Mouse (Mus musculus) cerebellum, postnatal 10 days (tissue): ENCODE data around the gene Rbbp4.

Source experiments
- DNase-seq, 2 experiments: peaks; one replicate each; pipeline ENCODE4 v3.0.0; 2021; ENCODE audit warnings: mixed read lengths in 2 of 2

The Rbbp4 gene

GRCm38 (mm10) chr4:129289671-129290070, 45.5 kb downstream of the Rbbp4 start:
- DNase-seq, result no peak

- DNase-seq, result peak; percentile 55 to 59
Observed at GRCm38 (mm10) chr4:129288067-129288466, 47.1 kb downstream of the Rbbp4 start.

GRCm38 (mm10) chr4:129287472-129287981, 47.6 kb downstream of the Rbbp4 start, which contains the start of gene Sync:
Gene Sync, plus strand, starts transcription at chr4:129287617.
- DNase-seq, result peak; percentile 74 to 75

GRCm38 (mm10) chr4:129286683-129287471, 48.3 kb downstream of the Rbbp4 start:
- peak; percentile 68 to 70 for DNase-seq

- DNase-seq, result peak; percentile 65
Observed at GRCm38 (mm10) chr4:129286001-129286682, 49.0 kb downstream of the Rbbp4 start.

GRCm38 (mm10) chr4:129284685-129285084, 50.5 kb downstream of the Rbbp4 start:
- no peak for DNase-seq

GRCm38 (mm10) chr4:129283226-129283625, 51.9 kb downstream of the Rbbp4 start:
- peak; percentile 82 to 91 for DNase-seq

GRCm38 (mm10) chr4:129282786-129283185, 52.4 kb downstream of the Rbbp4 start:
- DNase-seq, result peak; percentile 75 to 80

- DNase-seq, result peak; percentile 99
Observed at GRCm38 (mm10) chr4:129276453-129276865, 58.7 kb downstream of the Rbbp4 start.

- peak; percentile 96 for DNase-seq
Observed at GRCm38 (mm10) chr4:129272756-129273046, 62.5 kb downstream of the Rbbp4 start.

GRCm38 (mm10) chr4:129271991-129272755, 63.0 kb downstream of the Rbbp4 start:
- DNase-seq, result peak in 1 of 2 experiments; percentile 34

GRCm38 (mm10) chr4:129268698-129269097, 66.5 kb downstream of the Rbbp4 start:
- no peak for DNase-seq

- DNase-seq, result no peak
Observed at GRCm38 (mm10) chr4:129266821-129267220, 68.3 kb downstream of the Rbbp4 start.

GRCm38 (mm10) chr4:129266191-129266590, 69.0 kb downstream of the Rbbp4 start:
- no peak for DNase-seq

GRCm38 (mm10) chr4:129263225-129264021, 71.7 kb downstream of the Rbbp4 start:
- DNase-seq, result peak; percentile 57 to 68

GRCm38 (mm10) chr4:129261196-129261595, 74.0 kb downstream of the Rbbp4 start, which contains the start of gene C77080:
Gene C77080, minus strand, starts transcription at chr4:129261404.
- DNase-seq, result no peak

- DNase-seq, result peak; percentile 41 to 49
Observed at GRCm38 (mm10) chr4:129260678-129261077, 74.5 kb downstream of the Rbbp4 start.

- DNase-seq, result no peak
Observed at GRCm38 (mm10) chr4:129259101-129259500, 76.1 kb downstream of the Rbbp4 start.
